In genomic region chr1:172563465-172563828, GRCm38 (mm10) we compare ENCODE assay signal across 8 mouse cellular contexts. TPM values are rescaled to one million over a fixed set of nuclear protein-coding genes. Genes with fewer than 3 reads are reported as not detected.
DNase-seq lines count a peak whose midpoint lies in the region; ATAC-seq and TF ChIP-seq lines count a peak whose summit lies in the region.

No protein-coding gene starts in this region.

- DNase-seq in neural tube, embryonic 11.5 days (ENCODE audit: low spot score), result no peak
- DNase-seq in neural tube, embryonic 10.5 days (ENCODE audit: extremely low spot score, low spot score), result no peak
- no peak for DNase-seq in forebrain, postnatal 0 days
- DNase-seq in cerebellum, adult 9-11 months, result no peak
- no peak for DNase-seq in adipocyte (ENCODE audit: low spot score)
- DNase-seq in adrenal gland, adult 18-20 months (ENCODE audit: low spot score in 2 of 2), result no peak

- 0 out of 2 replicates have a peak overlapping the region, but pooled peaks have one; percentile 11 for H3K27ac ChIP-seq in neural tube, embryonic 11.5 days (ENCODE audit: low read depth, low read length)
- no peak overlapping the region for H3K27ac ChIP-seq in forebrain, postnatal 0 days (ENCODE audit: low read depth, low read length)
- H3K27ac ChIP-seq in liver, embryonic 15.5 days (replicated peaks), result no peak overlapping the region
- peak overlapping the region; percentile 44; the same call in 1 of the 2 replicates for H3K27ac ChIP-seq in stomach, embryonic 16.5 days (ENCODE audit: low read length)

- H3K27me3 ChIP-seq in neural tube, embryonic 11.5 days (ENCODE audit: control insufficient read depth, insufficient read depth, low read length), result peaks cover 22% of the 10 kb centered on the region
- H3K27me3 ChIP-seq in forebrain, postnatal 0 days (ENCODE audit: insufficient read depth, low read length), result peaks cover 12% of the 10 kb centered on the region
- peaks cover 66% of the 10 kb centered on the region for H3K27me3 ChIP-seq in liver, embryonic 15.5 days
- peaks cover 16% of the 10 kb centered on the region for H3K27me3 ChIP-seq in stomach, embryonic 16.5 days (ENCODE audit: control insufficient read depth, insufficient read depth, low read length)

- TF ChIP-seq CTCF in forebrain, postnatal 0 days (IDR thresholded peaks at IDR 0.05; ENCODE audit: low read depth), result no peak

- peak overlapping the region; percentile 74 for H3K9ac ChIP-seq in neural tube, embryonic 11.5 days (ENCODE audit: low read length)
- peak overlapping the region; percentile 73 for H3K9ac ChIP-seq in forebrain, postnatal 0 days
- H3K9ac ChIP-seq in liver, embryonic 15.5 days, result no peak overlapping the region
- peak overlapping the region; percentile 82 for H3K9ac ChIP-seq in stomach, embryonic 16.5 days (ENCODE audit: low read length)

- no peak for ATAC-seq in neural tube, embryonic 11.5 days (ENCODE audit: insufficient read depth, low FRiP score, low TSS enrichment)
- ATAC-seq in forebrain, postnatal 0 days, result no peak; the same call in 1 of the 2 replicates
- ATAC-seq in liver, embryonic 15.5 days (ENCODE audit: insufficient read depth), result 0 out of 2 replicates have a peak, but pooled peaks have one; percentile 2
- ATAC-seq in stomach, embryonic 16.5 days (ENCODE audit: insufficient read depth, low FRiP score), result 0 out of 2 replicates have a peak, but pooled peaks have one; percentile 4

- no peaks in the 10 kb centered on the region for H3K36me3 ChIP-seq in neural tube, embryonic 11.5 days (ENCODE audit: control insufficient read depth, insufficient read depth, low read length)
- no peaks in the 10 kb centered on the region for H3K36me3 ChIP-seq in forebrain, postnatal 0 days (ENCODE audit: insufficient read depth)
- no peaks in the 10 kb centered on the region for H3K36me3 ChIP-seq in liver, embryonic 15.5 days (replicated peaks)
- H3K36me3 ChIP-seq in stomach, embryonic 16.5 days (ENCODE audit: control insufficient read depth, insufficient read depth, low read length), result no peaks in the 10 kb centered on the region

- peak overlapping the region; percentile 55 for H3K4me3 ChIP-seq in neural tube, embryonic 11.5 days (ENCODE audit: low read depth, low read length)
- H3K4me3 ChIP-seq in forebrain, postnatal 0 days (ENCODE audit: low read depth, low read length), result peak overlapping the region; percentile 72
- H3K4me3 ChIP-seq in liver, embryonic 15.5 days (replicated peaks), result peak overlapping the region; percentile 42
- H3K4me3 ChIP-seq in stomach, embryonic 16.5 days (replicated peaks; ENCODE audit: low read length), result peak overlapping the region; percentile 72

- WGBS in neural tube, embryonic 11.5 days, result 1% methylated on average over 9 of the region's 10 CpGs
- 0% methylated on average over 9 of the region's 10 CpGs for WGBS in forebrain, postnatal 0 days
- 4% methylated on average over 10 of the region's 10 CpGs for WGBS in liver, embryonic 15.5 days (ENCODE audit: insufficient replicate concordance)
- 4% methylated on average over 10 of the region's 10 CpGs for WGBS in stomach, embryonic 16.5 days

- peaks cover 10% of the 10 kb centered on the region for H3K4me1 ChIP-seq in neural tube, embryonic 11.5 days (ENCODE audit: control insufficient read depth, insufficient read depth, low read length)
- no peaks in the 10 kb centered on the region for H3K4me1 ChIP-seq in forebrain, postnatal 0 days (ENCODE audit: insufficient read depth)
- H3K4me1 ChIP-seq in liver, embryonic 15.5 days (replicated peaks), result peaks cover 7% of the 10 kb centered on the region; the same call in 1 of the 2 replicates
- peaks cover 12% of the 10 kb centered on the region; the same call in 1 of the 2 replicates for H3K4me1 ChIP-seq in stomach, embryonic 16.5 days (ENCODE audit: control insufficient read depth, insufficient read depth, low read length)

- peak overlapping the region; percentile 98 for H3K4me2 ChIP-seq in neural tube, embryonic 11.5 days (ENCODE audit: low read depth)
- H3K4me2 ChIP-seq in forebrain, postnatal 0 days (ENCODE audit: low read depth), result peak overlapping the region; percentile 97
- peak overlapping the region; percentile 60 for H3K4me2 ChIP-seq in liver, embryonic 15.5 days
- peak overlapping the region; percentile 93 for H3K4me2 ChIP-seq in stomach, embryonic 16.5 days (ENCODE audit: low read depth, low read length)

- no peaks in the 10 kb centered on the region for H3K9me3 ChIP-seq in neural tube, embryonic 11.5 days (ENCODE audit: control insufficient read depth, low read length)
- no peaks in the 10 kb centered on the region for H3K9me3 ChIP-seq in forebrain, postnatal 0 days (ENCODE audit: low read length)
- H3K9me3 ChIP-seq in liver, embryonic 15.5 days (replicated peaks), result no peaks in the 10 kb centered on the region
- H3K9me3 ChIP-seq in stomach, embryonic 16.5 days (replicated peaks; ENCODE audit: control insufficient read depth, low read length), result no peaks in the 10 kb centered on the region

RNA-seq across cellular contexts. Expression of gene Vsig8, which starts 7.7 kb away (rescaled TPM):
- 0.15 TPM in 1 of 2 replicates, not detected in the other for polyA plus RNA-seq in neural tube, embryonic 11.5 days (2014; fragmentation: Nextera tagmentation; extraction: Ambion mirVana)
- total RNA-seq in forebrain, postnatal 0 days (2014; rRNA removed), result 0.71 and 1.0 TPM in 2 replicates
- 0.45 and 0.67 TPM in 2 replicates for polyA plus RNA-seq in forebrain, postnatal 0 days (2015; fragmentation: Nextera tagmentation; extraction: Ambion mirVana)
- not detected in 2 replicates for polyA plus RNA-seq in liver, embryonic 15.5 days (2015; fragmentation: Nextera tagmentation; extraction: Ambion mirVana)
- polyA plus RNA-seq in stomach, embryonic 16.5 days (2015; fragmentation: Nextera tagmentation; extraction: Ambion mirVana), result 1.6 and 2.5 TPM in 2 replicates
- total RNA-seq in adrenal gland, adult 18-20 months (2021), result under 1 TPM in 1 of 2 experiments, not detected in 1; 0.40 TPM

RNA-seq across cellular contexts. Expression of gene Slamf8, which starts 26.9 kb away (rescaled TPM):
- not detected in 2 replicates for polyA plus RNA-seq in neural tube, embryonic 11.5 days (2014; fragmentation: Nextera tagmentation; extraction: Ambion mirVana)
- not detected in 2 replicates for total RNA-seq in forebrain, postnatal 0 days (2014; rRNA removed)
- polyA plus RNA-seq in forebrain, postnatal 0 days (2015; fragmentation: Nextera tagmentation; extraction: Ambion mirVana), result 0.08 TPM in 1 of 2 replicates, not detected in the other
- 0.10 and 0.33 TPM in 2 replicates for polyA plus RNA-seq in liver, embryonic 15.5 days (2015; fragmentation: Nextera tagmentation; extraction: Ambion mirVana)
- polyA plus RNA-seq in stomach, embryonic 16.5 days (2015; fragmentation: Nextera tagmentation; extraction: Ambion mirVana), result 0.39 and 0.45 TPM in 2 replicates
- 1 to 10 TPM in 1 of 2 experiments, under 1 TPM in 1; 0.60 to 1.5 TPM for total RNA-seq in adrenal gland, adult 18-20 months (2021)

RNA-seq across cellular contexts. Expression of gene Fcrl6, which starts 38.9 kb away (rescaled TPM):
- polyA plus RNA-seq in neural tube, embryonic 11.5 days (2014; fragmentation: Nextera tagmentation; extraction: Ambion mirVana), result 0.27 and 0.31 TPM in 2 replicates
- not detected in 2 replicates for total RNA-seq in forebrain, postnatal 0 days (2014; rRNA removed)
- polyA plus RNA-seq in forebrain, postnatal 0 days (2015; fragmentation: Nextera tagmentation; extraction: Ambion mirVana), result 0.18 TPM in 1 of 2 replicates, not detected in the other
- polyA plus RNA-seq in liver, embryonic 15.5 days (2015; fragmentation: Nextera tagmentation; extraction: Ambion mirVana), result 0.08 TPM in 1 of 2 replicates, not detected in the other
- not detected in 2 replicates for polyA plus RNA-seq in stomach, embryonic 16.5 days (2015; fragmentation: Nextera tagmentation; extraction: Ambion mirVana)
- not detected for total RNA-seq in adrenal gland, adult 18-20 months (2021)

RNA-seq across cellular contexts. Expression of gene Cfap45, which starts 42.8 kb away (rescaled TPM):
- polyA plus RNA-seq in neural tube, embryonic 11.5 days (2014; fragmentation: Nextera tagmentation; extraction: Ambion mirVana), result 1.7 and 2.5 TPM in 2 replicates
- total RNA-seq in forebrain, postnatal 0 days (2014; rRNA removed), result 3.0 and 5.1 TPM in 2 replicates
- polyA plus RNA-seq in forebrain, postnatal 0 days (2015; fragmentation: Nextera tagmentation; extraction: Ambion mirVana), result 3.9 and 5.5 TPM in 2 replicates
- 0.29 and 0.43 TPM in 2 replicates for polyA plus RNA-seq in liver, embryonic 15.5 days (2015; fragmentation: Nextera tagmentation; extraction: Ambion mirVana)
- 2.6 and 3.1 TPM in 2 replicates for polyA plus RNA-seq in stomach, embryonic 16.5 days (2015; fragmentation: Nextera tagmentation; extraction: Ambion mirVana)
- under 1 TPM; 0.35 to 0.40 TPM for total RNA-seq in adrenal gland, adult 18-20 months (2021)

Comparison
In these comparisons a context has a peak if more than half of its experiments do, and no peak if none do; other contexts are left out.
1. ATAC-seq: peak in liver, embryonic 15.5 days (single experiment) and stomach, embryonic 16.5 days (single experiment); none in neural tube, embryonic 11.5 days (single experiment) and forebrain, postnatal 0 days (single experiment).
2. H3K27ac ChIP-seq: peak in neural tube, embryonic 11.5 days (single experiment) and stomach, embryonic 16.5 days (single experiment); none in forebrain, postnatal 0 days (single experiment) and liver, embryonic 15.5 days (single experiment).
3. Peak in every context shown above with its lines, with median percentiles within 50 percentile points of each other: H3K4me2 ChIP-seq and H3K4me3 ChIP-seq.